Mouse (Mus musculus) Muller cell, postnatal 12 days (primary cell): ENCODE data around the gene Taf1c.

ENCODE experiments used
- DNase-seq: peaks from one replicate; pipeline ENCODE4 v3.0.0-alpha.2; 2015; ENCODE audit errors: inconsistent ontology term

Gene Taf1c

DNA sequence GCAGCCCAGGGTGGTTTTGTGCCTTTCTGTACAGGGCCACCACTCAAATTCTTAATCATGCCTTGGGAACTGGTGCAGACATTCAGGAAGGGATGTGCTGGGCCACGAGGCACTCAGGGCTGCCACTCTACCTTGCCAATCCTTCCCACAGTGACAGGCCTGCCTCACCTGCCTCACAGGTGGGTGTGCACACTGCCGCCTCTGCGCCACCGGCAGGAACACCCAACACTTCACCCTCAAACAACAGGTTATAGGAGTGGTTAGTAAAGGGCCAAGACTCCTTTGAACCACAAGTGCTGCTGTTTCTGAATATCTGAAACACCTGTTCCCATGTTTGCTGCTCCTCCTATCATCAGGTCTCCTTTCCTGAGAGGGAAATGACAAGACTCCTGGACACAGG lies 32.6 kb downstream of the Taf1c start:
- DNase-seq: no peak

DNA sequence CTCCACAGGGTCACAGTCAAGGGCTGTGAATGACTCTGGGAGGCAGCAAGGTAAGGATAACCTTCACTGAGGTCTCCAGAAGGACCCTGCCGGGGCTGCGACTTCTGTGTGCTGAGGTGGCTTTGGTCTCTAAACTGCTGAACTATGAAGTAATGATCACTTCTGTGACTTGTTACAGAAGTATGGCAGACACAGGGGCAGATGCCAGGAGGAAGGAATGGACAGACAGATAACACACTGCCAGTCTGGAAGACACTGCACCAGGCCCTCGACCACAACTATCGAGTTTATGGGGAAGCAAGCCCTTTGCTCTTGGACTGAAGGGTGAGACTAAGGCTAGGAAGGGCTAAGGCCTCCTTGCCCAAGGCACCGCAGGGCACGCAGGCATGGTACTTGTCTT lies 33.9 kb downstream of the Taf1c start:
- DNase-seq: no peak

GRCm38 (mm10) chr8:119569881-119570280 lies 35.1 kb downstream of the Taf1c start:
- no peak for DNase-seq

- DNase-seq: no peak
These were observed 36.1 kb downstream of the Taf1c start for GRCm38 (mm10) chr8:119568951-119569350.

GRCm38 (mm10) chr8:119568251-119568650 lies 36.8 kb downstream of the Taf1c start:
- DNase-seq: no peak

GRCm38 (mm10) chr8:119566367-119566766 lies 38.7 kb downstream of the Taf1c start:
- no peak for DNase-seq

GRCm38 (mm10) chr8:119563849-119564251 lies 41.2 kb downstream of the Taf1c start:
- DNase-seq: no peak

DNA sequence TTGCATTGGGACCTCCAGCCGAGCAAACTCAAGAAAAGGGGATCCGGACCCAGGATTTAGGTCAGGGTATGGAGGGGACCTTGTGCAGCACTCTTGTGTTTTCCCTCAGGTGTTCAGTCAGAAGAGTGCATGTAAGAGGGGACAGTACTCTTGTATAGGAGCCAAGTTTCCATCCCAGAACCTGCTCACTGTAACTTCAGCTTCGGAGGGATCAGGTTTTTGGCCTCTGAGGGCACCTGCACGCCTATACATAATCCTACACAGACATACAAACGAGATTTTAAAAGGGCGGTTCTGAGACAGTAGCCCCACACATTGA lies 45.7 kb downstream of the Taf1c start:
- DNase-seq: no peak

- DNase-seq: peak; percentile 99
These were observed 46.2 kb downstream of the Taf1c start, which contains the start of gene Mbtps1 for GRCm38 (mm10) chr8:119558603-119559401. TSS of gene Mbtps1 (minus strand) at chr8:119558735.

GRCm38 (mm10) chr8:119557821-119558602 lies 47.0 kb downstream of the Taf1c start:
- DNase-seq: no peak

- peak; percentile 24 for DNase-seq
These were observed 47.9 kb downstream of the Taf1c start for GRCm38 (mm10) chr8:119557132-119557531.

GRCm38 (mm10) chr8:119555861-119556260 lies 49.2 kb downstream of the Taf1c start:
- DNase-seq: peak; percentile 25

- no peak for DNase-seq
These were observed 52.1 kb downstream of the Taf1c start for GRCm38 (mm10) chr8:119552967-119553366.

DNA sequence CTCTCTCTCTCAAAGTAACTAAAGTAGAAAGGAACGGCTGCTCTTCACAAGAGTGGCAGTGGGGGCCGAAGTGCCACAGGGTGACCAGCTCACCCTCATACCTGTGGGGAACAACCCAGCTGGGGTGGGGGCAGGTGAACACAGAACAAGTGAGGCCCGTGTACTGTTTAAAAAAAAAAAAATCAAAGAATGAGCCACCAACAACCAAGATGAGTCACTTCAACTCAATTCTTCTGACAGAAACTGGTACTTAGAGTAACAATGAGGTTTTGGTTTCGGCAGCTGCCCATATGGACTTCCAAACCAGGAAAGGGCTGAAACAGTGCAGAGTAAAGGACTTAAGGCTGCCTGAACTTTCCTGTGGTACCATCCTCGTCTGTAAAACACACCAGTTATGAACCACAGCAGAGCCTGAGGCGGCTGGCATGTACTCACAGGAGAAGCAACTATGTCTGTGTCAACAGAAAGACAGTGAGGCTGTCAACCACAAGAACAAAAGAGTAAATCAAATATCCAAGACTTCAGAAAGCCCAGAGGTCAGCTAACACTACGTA lies 56.4 kb downstream of the Taf1c start:
- peak; percentile 54 for DNase-seq
